Mouse (Mus musculus): ENCODE results near the gene Erc2. TPM values are rescaled to one million over a fixed set of nuclear protein-coding genes. Genes with fewer than 3 reads are reported as not detected.

The Erc2 gene
- total and polyA plus RNA-seq, 3 experiments: not detected

GRCm38 (mm10) chr14:27987422-27987821 lies 365.2 kb downstream of the Erc2 start:
- no peaks in the 10 kb centered on the region for H3K36me3 ChIP-seq (replicated peaks in 1 of 2; ENCODE audit: control insufficient read depth in 1 of 2, insufficient read depth in 1 of 2, low read length in 1 of 2)
- TF ChIP-seq HCFC1 (IDR thresholded peaks at IDR 0.05; ENCODE audit: low read depth, low read length) (no peak), ZMIZ1 (IDR thresholded peaks at IDR 0.05; ENCODE audit: low read depth, low read length) (no peak)
- no peak overlapping the region for H3K4me2 ChIP-seq (ENCODE audit: insufficient read depth, low read depth, poor library complexity, severe bottlenecking)
- dilution Hi-C loops (cut with MboI; ENCODE audit: extremely low pct_ligation_motif_present, extremely low pct_unique_long_range_greater_than_20kb, low sequenced_read_pairs): no loop called here
- no peaks in the 10 kb centered on the region; a peak in 1 of 4 replicates for H3K4me1 ChIP-seq (ENCODE audit: control insufficient read depth in 1 of 2, insufficient read depth in 2 of 2)
- in situ Hi-C loops (cut with MboI; ENCODE audit: low pct_ligation_motif_present, low pct_unique_long_range_greater_than_20kb, low sequenced_read_pairs): no loop called here
- no peak overlapping the region for H3K27ac ChIP-seq (ENCODE audit: insufficient read depth, low read depth)
- no peak overlapping the region for H3K9ac ChIP-seq (ENCODE audit: insufficient read depth, low read depth)
- no peak overlapping the region for H3K4me3 ChIP-seq (replicated peaks in 1 of 3; ENCODE audit: low read depth in 2 of 3, low read length in 2 of 3, poor library complexity in 1 of 3)
- no peaks in the 10 kb centered on the region for H3K79me2 ChIP-seq (replicated peaks; ENCODE audit: control insufficient read depth, extremely low read depth, insufficient read depth, poor library complexity, severe bottlenecking)
- H3K9me3 ChIP-seq (replicated peaks; ENCODE audit: low read length): no peaks in the 10 kb centered on the region
- DNase-seq (ENCODE audit: extremely low read depth): no peak
- no peaks in the 10 kb centered on the region for H3K27me3 ChIP-seq (replicated peaks)

- no peak for DNase-seq (ENCODE audit: extremely low read depth)
- Histone ChIP-seq H3K9me3 (replicated peaks; ENCODE audit: low read length) (no peaks in the 10 kb centered on the region), H3K27me3 (replicated peaks) (no peaks in the 10 kb centered on the region), H3K4me3 (replicated peaks in 1 of 3; ENCODE audit: low read depth in 2 of 3, low read length in 2 of 3, poor library complexity in 1 of 3) (no peak overlapping the region), H3K4me1 (ENCODE audit: control insufficient read depth in 1 of 2, insufficient read depth in 2 of 2) (no peaks in the 10 kb centered on the region), H3K79me2 (replicated peaks; ENCODE audit: control insufficient read depth, extremely low read depth, insufficient read depth, poor library complexity, severe bottlenecking) (no peaks in the 10 kb centered on the region), H3K4me2 (ENCODE audit: insufficient read depth, low read depth, poor library complexity, severe bottlenecking) (no peak overlapping the region), H3K36me3 (replicated peaks in 1 of 2; ENCODE audit: control insufficient read depth in 1 of 2, insufficient read depth in 1 of 2, low read length in 1 of 2) (no peaks in the 10 kb centered on the region), H3K9ac (ENCODE audit: insufficient read depth, low read depth) (no peak overlapping the region), H3K27ac (ENCODE audit: insufficient read depth, low read depth) (no peak overlapping the region)
- in situ Hi-C loops (cut with MboI; ENCODE audit: low pct_ligation_motif_present, low pct_unique_long_range_greater_than_20kb, low sequenced_read_pairs) (no loop called here), dilution Hi-C loops (cut with MboI; ENCODE audit: extremely low pct_ligation_motif_present, extremely low pct_unique_long_range_greater_than_20kb, low sequenced_read_pairs) (no loop called here)
- TF ChIP-seq MAZ (IDR thresholded peaks at IDR 0.05; ENCODE audit: low read depth, low read length) (no peak), PAX5 (IDR thresholded peaks at IDR 0.05; ENCODE audit: low read length) (no peak), ZC3H11A (IDR thresholded peaks at IDR 0.05; ENCODE audit: low read depth, low read length) (no peak), USF2 (conservative IDR thresholded peaks at IDR 0.05; ENCODE audit: low read depth, low read length) (no peak), POLR2A (IDR thresholded peaks at IDR 0.05; ENCODE audit: low read depth, low read length) (no peak), SMC3 (IDR thresholded peaks at IDR 0.05; ENCODE audit: low read depth, low read length) (no peak), JUN (IDR thresholded peaks at IDR 0.05; ENCODE audit: insufficient read depth, low read depth, low read length) (no peak), UBTF (IDR thresholded peaks at IDR 0.05; ENCODE audit: low read depth, low read length) (no peak), NELFE (IDR thresholded peaks at IDR 0.05; ENCODE audit: low read depth, low read length) (no peak)
Measured at GRCm38 (mm10) chr14:27998551-27998950, 376.3 kb downstream of the Erc2 start.

- TF ChIP-seq USF1 (IDR thresholded peaks at IDR 0.05; ENCODE audit: low read depth, low read length): no peak
- no peak for TF ChIP-seq KAT2A (IDR thresholded peaks at IDR 0.05; ENCODE audit: insufficient replicate concordance, low read length)
- TF ChIP-seq RCOR1 (conservative IDR thresholded peaks at IDR 0.05; ENCODE audit: low read depth, low read length): no peak
- TF ChIP-seq MXI1 (IDR thresholded peaks at IDR 0.05; ENCODE audit: low read depth, low read length): no peak
- TF ChIP-seq EP300 (IDR thresholded peaks at IDR 0.05; ENCODE audit: low read length): no peak
- TF ChIP-seq CTCF (conservative IDR thresholded peaks at IDR 0.05 in 1 of 2, IDR thresholded peaks at IDR 0.05 in 1 of 2; ENCODE audit: low read depth in 2 of 2, low read length in 2 of 2): 0 out of 4 replicates have a peak, but pooled peaks of 1 of the 2 experiments have one; percentile 2
- no peak for TF ChIP-seq POLR2AphosphoS2 (IDR thresholded peaks at IDR 0.05; ENCODE audit: low read depth, low read length)
- no peak for TF ChIP-seq CHD1 (IDR thresholded peaks at IDR 0.05; ENCODE audit: low read depth, low read length)
- TF ChIP-seq RAD21 (IDR thresholded peaks at IDR 0.05; ENCODE audit: low read depth, low read length): peak; percentile 9
- Histone ChIP-seq H3K4me1 (ENCODE audit: control insufficient read depth in 1 of 2, insufficient read depth in 2 of 2) (no peaks in the 10 kb centered on the region), H3K27ac (ENCODE audit: insufficient read depth, low read depth) (no peak overlapping the region), H3K4me3 (replicated peaks in 1 of 3; ENCODE audit: low read depth in 2 of 3, low read length in 2 of 3, poor library complexity in 1 of 3) (no peak overlapping the region), H3K27me3 (replicated peaks) (no peaks in the 10 kb centered on the region), H3K9ac (ENCODE audit: insufficient read depth, low read depth) (no peak overlapping the region), H3K79me2 (replicated peaks; ENCODE audit: control insufficient read depth, extremely low read depth, insufficient read depth, poor library complexity, severe bottlenecking) (no peaks in the 10 kb centered on the region), H3K9me3 (replicated peaks; ENCODE audit: low read length) (no peaks in the 10 kb centered on the region), H3K36me3 (replicated peaks in 1 of 2; ENCODE audit: control insufficient read depth in 1 of 2, insufficient read depth in 1 of 2, low read length in 1 of 2) (no peaks in the 10 kb centered on the region), H3K4me2 (ENCODE audit: insufficient read depth, low read depth, poor library complexity, severe bottlenecking) (no peak overlapping the region)
- peak; percentile 6 for DNase-seq (ENCODE audit: extremely low read depth)
- dilution Hi-C loops (cut with MboI; ENCODE audit: extremely low pct_ligation_motif_present, extremely low pct_unique_long_range_greater_than_20kb, low sequenced_read_pairs): no loop called here
- in situ Hi-C loops (cut with MboI; ENCODE audit: low pct_ligation_motif_present, low pct_unique_long_range_greater_than_20kb, low sequenced_read_pairs): no loop called here
Measured at GRCm38 (mm10) chr14:28004023-28004422, 381.8 kb downstream of the Erc2 start.

Measured in CH12.LX (cell line).